ENCODE assay signal across 8 mouse cellular contexts in genomic region chrX:48452931-48453673, GRCm38 (mm10). TPM values are rescaled to one million over a fixed set of nuclear protein-coding genes. Genes with fewer than 3 reads are reported as not detected.
A peak's percentile ranks its signal among the peaks of the same experiment; 100 is the strongest.
DNase-seq lines count a peak whose midpoint lies in the region; ATAC-seq lines count a peak whose summit lies in the region.

No protein-coding gene starts in this region.

- DNase-seq in adrenal gland, adult 2 months: peak; percentile 57
- no peak for DNase-seq in adrenal gland, adult 18-20 months (ENCODE audit: low spot score in 2 of 2)
- DNase-seq in R1 (ENCODE audit: low read depth, low spot score): peak; percentile 24
- peak; percentile 16 for DNase-seq in gastrocnemius, postnatal 25 days
- DNase-seq in kidney, postnatal 14 days: peak; percentile 25
- no peak for DNase-seq in right cerebral cortex, postnatal 36 days (ENCODE audit: low spot score in 2 of 2)
- no peak for DNase-seq in cerebellum, adult 11-12 months

- ATAC-seq in megakaryocyte-erythroid progenitor cell, adult 5-6 weeks (replicated peaks; ENCODE audit: low FRiP score, low TSS enrichment, poor library complexity, severe bottlenecking): peak; percentile 8; the same call in 1 of the 2 replicates

RNA-seq across cellular contexts. Expression of gene Elf4, which starts 9.8 kb away (rescaled TPM):
- total RNA-seq in adrenal gland, adult 2 months (2021): 10 to 100 TPM in 1 of 2 experiments, 1 to 10 TPM in 1; 8.2 to 19.1 TPM
- polyA plus RNA-seq in adrenal gland, adult 2 months (2012; rRNA removed): 8.1 and 13.5 TPM in 2 replicates
- 10 to 100 TPM in 1 of 2 experiments, 1 to 10 TPM in 1; 9.9 to 14.6 TPM for total RNA-seq in adrenal gland, adult 18-20 months (2021)
- total RNA-seq in gastrocnemius, postnatal 25 days (2021): 1 to 10 TPM; 2.1 to 2.5 TPM
- 24.2 and 26.0 TPM in 2 replicates for total RNA-seq in megakaryocyte-erythroid progenitor cell, adult 5-6 weeks (2014; fragmentation: Nextera tagmentation)
- 7.9 and 11.8 TPM in 2 replicates for total RNA-seq in megakaryocyte-erythroid progenitor cell, adult 5-6 weeks (2017)

Comparison
In these comparisons a context has a peak if more than half of its experiments do, and no peak if none do; other contexts are left out.
1. DNase-seq: peak in adrenal gland, adult 2 months (single experiment), R1 (single experiment), gastrocnemius, postnatal 25 days (single experiment) and kidney, postnatal 14 days (single experiment); none in adrenal gland, adult 18-20 months (0 of 2), right cerebral cortex, postnatal 36 days (0 of 2) and cerebellum, adult 11-12 months (single experiment).